Mouse (Mus musculus) inflammation-experienced regulatory T-cells, adult 16 weeks (primary cell): ENCODE measurements around the gene Btnl2. TPM values are rescaled to one million over a fixed set of nuclear protein-coding genes. Genes with fewer than 3 reads are reported as not detected.

Source experiments
- polyA plus RNA-seq: library from polyadenylated mRNA; unstranded; fragments of 100-300 nt; shearing (Covaris generic); gene quantifications from one replicate; pipeline ENCODE4 v1.2.1, GENCODE M21; 2017

The Btnl2 gene
- 0.45 TPM for polyA plus RNA-seq

DNA sequence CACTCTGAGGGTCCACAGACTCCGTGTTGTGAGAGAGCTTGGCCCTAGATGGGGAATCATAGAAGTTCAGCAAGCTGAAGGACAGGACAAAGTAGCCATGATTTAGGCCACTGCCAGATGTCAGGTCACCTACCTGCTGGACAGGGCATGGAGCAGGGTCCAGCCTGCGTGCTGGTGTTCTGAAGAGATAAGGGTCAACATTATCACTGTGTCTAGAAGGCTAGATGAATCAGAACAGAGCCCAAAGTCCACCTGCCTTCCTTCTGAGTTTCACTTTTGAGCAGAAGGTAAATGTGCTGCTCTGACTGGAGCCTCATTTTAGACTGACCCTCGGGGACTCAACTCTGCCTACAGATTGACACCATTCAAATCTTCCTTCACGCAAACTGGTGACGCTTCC lies at the start of gene Btnl2:
TSS of gene Btnl2 (plus strand) at position 284 of the 400 bp plus-strand sequence.

DNA sequence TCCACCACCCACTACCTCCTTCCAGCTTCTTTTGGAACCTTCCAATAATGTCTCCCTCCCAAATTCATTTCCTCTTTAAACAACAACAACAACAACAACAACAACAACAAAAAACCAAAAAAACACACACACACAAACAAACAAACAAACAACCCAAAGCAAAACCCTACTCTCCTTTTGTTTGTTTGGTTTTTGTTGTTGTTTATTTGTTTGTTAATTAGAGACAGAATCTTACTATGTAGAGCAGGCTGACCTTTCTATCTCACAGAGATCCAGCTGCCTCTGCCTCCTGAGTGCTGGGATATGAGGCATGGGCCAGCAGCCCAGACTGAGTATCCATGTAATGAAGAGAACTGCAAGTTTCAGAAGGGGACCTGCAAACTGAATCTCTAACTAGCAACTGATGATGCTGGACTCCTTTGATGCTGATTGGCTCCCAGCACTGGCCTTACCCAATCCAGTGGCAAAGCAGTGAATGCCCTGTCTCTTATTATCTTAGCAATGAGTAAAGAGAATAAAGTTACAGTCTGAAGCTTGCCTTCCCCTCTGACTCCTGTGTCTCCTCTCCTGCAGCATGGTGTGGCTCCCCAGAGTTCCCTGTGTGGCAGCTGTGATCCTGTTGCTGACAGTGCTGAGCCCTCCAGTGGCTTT lies 49.1 kb upstream of the Btnl2 start, which contains the start of gene H2-Eb1:
TSS of gene H2-Eb1 (plus strand) at position 488 of the 651 bp plus-strand sequence.

DNA sequence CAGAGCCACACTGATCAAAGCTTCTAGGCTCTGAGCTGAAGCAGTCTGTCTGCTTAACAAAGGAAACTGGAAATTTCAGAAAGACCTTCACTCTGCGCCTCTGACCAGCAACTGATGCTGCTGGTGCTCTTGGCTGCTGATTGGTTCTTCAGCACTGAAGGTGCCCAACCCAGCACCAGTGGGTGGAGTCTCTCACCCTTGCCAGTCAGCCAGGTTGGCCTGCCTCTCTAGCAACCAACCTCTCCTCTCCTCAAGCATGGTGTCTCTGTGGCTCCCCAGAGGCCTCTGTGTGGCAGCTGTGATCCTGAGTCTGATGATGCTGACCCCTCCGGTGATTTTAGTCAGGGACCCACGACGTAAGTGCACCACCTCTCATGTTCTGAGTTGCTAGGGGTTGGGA lies 29.2 kb upstream of the Btnl2 start, which contains the start of gene H2-Eb2:
TSS of gene H2-Eb2 (plus strand) at position 230 of the 400 bp plus-strand sequence.

DNA sequence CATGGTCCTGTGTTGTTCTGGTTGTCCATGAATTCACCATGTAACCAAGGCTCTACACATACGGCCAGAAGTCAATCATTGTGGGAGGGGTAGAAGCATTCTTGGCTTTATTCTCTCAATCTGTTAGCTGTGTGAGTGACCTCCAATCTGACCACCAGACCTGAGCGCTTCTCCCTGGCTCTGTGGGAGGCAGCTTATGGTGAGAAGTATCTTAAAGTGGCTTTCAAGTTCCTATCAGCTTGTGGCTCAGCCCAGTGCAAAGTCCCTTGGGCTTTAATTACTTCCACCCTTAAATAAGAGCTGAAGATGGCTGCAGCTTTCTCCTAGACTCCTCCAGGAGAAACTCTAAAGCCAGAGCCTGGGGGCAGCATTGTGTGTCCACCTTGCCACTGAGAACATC lies 22.2 kb downstream of the Btnl2 start, which contains the start of gene Btnl1:
TSS of gene Btnl1 (plus strand) at position 286 of the 400 bp plus-strand sequence.

DNA sequence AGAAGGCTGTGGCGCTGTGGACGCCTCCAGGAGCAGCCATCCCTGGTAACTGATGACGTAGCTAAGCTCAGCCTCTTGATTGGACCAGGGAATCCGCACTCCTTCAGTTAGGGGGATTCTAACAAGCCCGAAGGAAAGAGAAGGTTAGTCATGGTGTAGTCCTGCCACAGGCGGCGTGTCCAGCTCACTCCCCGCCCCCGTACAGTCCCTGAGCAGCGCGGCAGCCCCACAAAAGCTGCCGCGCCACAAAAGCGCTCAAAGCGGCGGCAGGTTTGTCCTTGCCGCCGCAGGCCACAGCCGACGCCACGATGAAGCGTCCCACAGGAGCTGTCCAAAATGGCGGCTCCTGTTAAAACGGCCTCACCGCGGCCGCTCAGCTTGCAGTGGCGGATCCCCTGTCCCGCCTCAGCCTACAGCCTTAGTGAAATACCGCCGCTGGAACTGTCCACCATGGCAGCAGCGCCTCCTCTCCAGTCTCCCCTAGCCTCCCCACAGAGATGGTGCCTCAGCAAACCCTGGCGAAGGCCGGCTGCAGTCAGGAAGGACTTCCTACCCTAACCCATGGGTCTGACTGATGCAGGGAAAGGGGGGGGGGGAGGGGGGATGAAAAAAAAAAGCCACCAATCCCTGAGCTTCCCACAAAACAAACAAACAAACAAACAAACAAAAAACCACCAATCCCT lies 44.2 kb downstream of the Btnl2 start, which contains the start of gene BC051142:
TSS of gene BC051142 (plus strand) at position 110 of the 683 bp plus-strand sequence.

Other genes with a start within 250 kb of the Btnl2 start
- gene H2-DMa, start 235.3 kb upstream of the Btnl2 start, polyA plus RNA-seq = 118 TPM
- gene Brd2, start 232.2 kb upstream of the Btnl2 start, polyA plus RNA-seq = 172 TPM
- 8.5 TPM for gene H2-DMb2, start 211.5 kb upstream of the Btnl2 start, polyA plus RNA-seq
- gene H2-DMb1, start 201.8 kb upstream of the Btnl2 start, polyA plus RNA-seq = 7.1 TPM
- gene Tap1, start 167.3 kb upstream of the Btnl2 start, polyA plus RNA-seq = 543 TPM
- 552 TPM for gene Psmb9, start 167.1 kb upstream of the Btnl2 start, polyA plus RNA-seq
- gene Psmb8, start 157.1 kb upstream of the Btnl2 start, polyA plus RNA-seq = 1,460 TPM
- gene Tap2, start 151.3 kb upstream of the Btnl2 start, polyA plus RNA-seq = 505 TPM
- 106 TPM for gene H2-Ob, start 115.9 kb upstream of the Btnl2 start, polyA plus RNA-seq
- gene H2-Ab1, start 97.1 kb upstream of the Btnl2 start, polyA plus RNA-seq = 50.9 TPM
- 34.5 TPM for gene H2-Aa, start 67.0 kb upstream of the Btnl2 start, polyA plus RNA-seq
- 26.1 TPM for gene H2-Eb1, start 49.0 kb upstream of the Btnl2 start, polyA plus RNA-seq
- 0.26 TPM for gene H2-Eb2, start 29.2 kb upstream of the Btnl2 start, polyA plus RNA-seq
- gene Btnl1, start 22.3 kb downstream of the Btnl2 start, polyA plus RNA-seq = not detected
- 0.74 TPM for gene BC051142, start 44.0 kb downstream of the Btnl2 start, polyA plus RNA-seq
- gene Btnl4, start 122.5 kb downstream of the Btnl2 start, polyA plus RNA-seq = 0.40 TPM
- gene Btnl6, start 162.5 kb downstream of the Btnl2 start, polyA plus RNA-seq = 0.34 TPM
- 0.06 TPM for gene Notch4, start 209.4 kb downstream of the Btnl2 start, polyA plus RNA-seq
- gene Gpsm3, start 235.0 kb downstream of the Btnl2 start, polyA plus RNA-seq = 285 TPM
- 12.8 TPM for gene Pbx2, start 236.4 kb downstream of the Btnl2 start, polyA plus RNA-seq
- 2.7 TPM for gene Ager, start 243.0 kb downstream of the Btnl2 start, polyA plus RNA-seq
- 115 TPM for gene Rnf5, start 248.9 kb downstream of the Btnl2 start, polyA plus RNA-seq
- 32.6 TPM for gene Agpat1, start 249.4 kb downstream of the Btnl2 start, polyA plus RNA-seq